Mouse (Mus musculus) cerebellum, adult 9-11 months (tissue): Measurements from ENCODE around the gene 2610008E11Rik.
"Not testable (repeated sequence)": the region's sequence is repeated elsewhere in the genome, so short reads cannot be mapped to it uniquely, and the experiment has no call there.

Experiments
- DNase-seq: peaks from one replicate; pipeline ENCODE4 v3.0.0; 2022

The 2610008E11Rik gene

DNA sequence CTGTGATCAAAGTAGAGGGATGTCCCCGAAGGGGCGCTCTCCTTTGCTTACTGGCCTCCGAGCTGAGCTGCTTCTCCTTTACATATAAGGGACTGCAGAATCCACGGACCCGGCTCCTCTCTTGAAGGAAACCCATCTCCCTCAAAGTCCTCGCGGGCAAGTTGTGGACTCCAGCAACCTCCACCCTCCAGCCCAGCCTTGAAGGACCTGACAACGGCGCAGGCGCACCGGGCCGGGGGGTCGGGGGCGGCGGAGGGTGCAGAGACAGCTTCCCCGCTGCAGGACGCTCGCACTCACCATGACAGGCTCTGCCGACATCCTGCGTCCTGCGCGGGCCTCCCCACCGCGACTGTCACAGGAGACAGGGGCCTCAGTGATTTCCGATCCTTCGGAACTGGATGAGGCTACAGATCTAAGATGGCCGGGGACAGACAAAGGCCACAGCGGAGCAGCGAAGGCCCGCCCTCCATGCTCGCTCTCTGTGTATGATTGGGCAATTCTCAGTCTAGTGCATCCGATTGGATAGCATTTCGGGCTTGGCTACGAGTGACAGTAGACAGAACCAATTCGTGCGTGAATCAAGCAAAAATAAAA, at the start of gene 2610008E11Rik:
Gene 2610008E11Rik, minus strand, starts transcription at position 440 of the 594 bp plus-strand sequence.
- peak; percentile 96 for DNase-seq

DNA sequence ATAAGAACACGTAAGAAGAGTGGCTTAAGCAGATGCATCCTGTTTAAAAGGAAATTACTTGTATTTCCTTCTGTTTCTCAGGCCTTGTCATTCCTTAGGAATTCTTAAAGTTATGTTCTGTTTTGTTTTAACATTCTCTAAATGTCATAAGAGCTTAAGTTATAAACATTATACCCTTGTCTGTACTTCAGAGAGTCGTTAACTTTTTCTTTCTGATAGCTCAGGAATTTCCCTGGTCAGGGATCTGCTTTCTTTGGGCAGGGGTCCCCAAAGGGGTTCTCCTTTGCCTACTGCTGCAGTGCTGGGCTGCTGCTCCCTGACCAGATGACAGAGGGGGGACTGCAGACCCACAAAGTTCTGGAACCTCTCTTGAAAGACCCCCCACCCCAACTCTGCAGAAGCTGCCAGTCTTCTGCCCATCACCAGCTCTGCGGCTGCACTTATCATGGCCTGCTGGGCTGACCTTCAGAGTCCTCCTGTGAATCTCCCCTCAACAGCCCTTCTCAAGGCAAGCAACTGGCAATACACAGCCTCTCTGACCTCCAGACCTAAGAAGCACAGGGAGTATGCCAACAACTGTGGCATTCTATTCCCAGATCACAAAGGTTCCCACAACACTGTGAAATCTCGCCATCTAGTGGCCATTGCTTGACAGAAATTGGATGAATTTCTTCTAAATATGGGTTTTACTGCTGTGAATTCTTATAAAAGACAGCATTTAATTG, 18.9 kb upstream of the 2610008E11Rik start:
- DNase-seq = peak; percentile 16

DNA sequence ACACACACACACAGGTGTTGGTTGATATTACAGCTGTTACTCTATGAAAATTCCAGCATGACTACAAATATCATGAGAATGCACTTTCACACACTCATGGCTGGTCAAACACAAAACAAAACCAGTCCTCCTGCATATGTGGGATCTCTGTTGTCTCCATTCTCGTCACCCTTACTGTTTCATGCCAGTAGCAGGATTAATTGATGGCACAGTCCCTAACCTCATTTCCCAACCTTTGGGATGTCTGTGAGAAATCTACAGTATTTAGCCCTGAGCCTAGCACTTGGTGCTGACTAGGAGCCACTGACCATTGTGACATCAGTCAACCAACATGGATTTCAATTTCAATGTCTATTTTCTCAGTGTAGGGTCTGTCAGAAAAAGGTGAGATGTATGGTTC, 17.7 kb upstream of the 2610008E11Rik start:
- DNase-seq = no peak

DNA sequence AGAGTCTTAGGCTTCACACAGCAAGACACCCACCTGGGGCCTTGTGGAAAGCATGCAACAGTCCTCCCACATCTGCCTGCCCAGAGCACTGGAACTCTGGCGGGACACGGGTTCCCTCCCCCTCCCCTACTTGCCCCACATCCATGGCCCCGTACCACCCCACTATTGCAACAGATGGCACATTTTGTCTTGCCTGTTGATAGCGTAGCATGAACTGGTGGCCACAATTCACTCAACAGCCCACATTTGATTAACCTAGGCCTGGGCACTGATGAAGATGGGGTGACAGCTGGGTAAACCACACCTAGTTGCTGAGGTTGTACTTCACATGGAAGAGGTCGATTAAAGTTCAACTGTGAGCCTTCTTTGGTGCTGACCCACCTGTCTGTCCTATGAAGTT, 13.1 kb upstream of the 2610008E11Rik start:
- no peak for DNase-seq

DNA sequence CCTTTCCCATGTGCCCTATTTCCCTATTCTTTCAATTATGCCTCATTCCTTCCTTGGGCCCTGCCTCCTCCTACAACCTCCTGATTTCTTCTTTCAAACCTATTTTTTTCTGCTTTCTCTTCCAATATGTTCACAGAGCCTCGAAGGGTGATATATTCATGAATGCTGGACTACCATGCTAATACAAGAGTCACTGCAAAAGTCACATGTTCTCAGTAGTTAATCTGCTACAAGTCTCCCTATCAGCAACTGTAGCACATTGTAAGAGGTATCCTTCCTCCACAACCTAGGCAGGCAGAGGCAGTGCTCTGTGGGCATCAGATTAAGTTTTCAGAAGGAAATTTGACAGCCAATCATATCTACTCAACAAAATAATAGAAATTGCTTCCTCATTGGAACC, 11.8 kb upstream of the 2610008E11Rik start:
- no peak for DNase-seq

DNA sequence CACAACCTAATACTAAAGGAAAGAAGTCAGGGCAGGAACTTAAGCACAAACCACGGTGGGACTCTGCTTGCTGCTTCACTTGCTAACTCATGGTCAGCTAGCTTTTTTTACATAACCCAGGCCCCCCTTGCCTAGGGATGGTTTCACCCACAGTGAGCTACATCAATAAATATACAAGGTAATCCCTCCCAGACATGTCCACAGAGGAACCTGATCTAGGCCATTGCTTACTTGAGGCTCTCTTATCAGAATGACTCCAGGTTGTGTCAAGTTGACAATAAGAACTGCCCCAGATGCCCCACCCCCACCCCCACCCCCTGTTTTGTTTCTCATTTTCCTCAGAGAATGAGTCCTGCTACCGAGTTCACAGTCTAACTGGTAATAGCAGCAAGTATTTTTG, 10.1 kb upstream of the 2610008E11Rik start:
- no peak for DNase-seq

DNA sequence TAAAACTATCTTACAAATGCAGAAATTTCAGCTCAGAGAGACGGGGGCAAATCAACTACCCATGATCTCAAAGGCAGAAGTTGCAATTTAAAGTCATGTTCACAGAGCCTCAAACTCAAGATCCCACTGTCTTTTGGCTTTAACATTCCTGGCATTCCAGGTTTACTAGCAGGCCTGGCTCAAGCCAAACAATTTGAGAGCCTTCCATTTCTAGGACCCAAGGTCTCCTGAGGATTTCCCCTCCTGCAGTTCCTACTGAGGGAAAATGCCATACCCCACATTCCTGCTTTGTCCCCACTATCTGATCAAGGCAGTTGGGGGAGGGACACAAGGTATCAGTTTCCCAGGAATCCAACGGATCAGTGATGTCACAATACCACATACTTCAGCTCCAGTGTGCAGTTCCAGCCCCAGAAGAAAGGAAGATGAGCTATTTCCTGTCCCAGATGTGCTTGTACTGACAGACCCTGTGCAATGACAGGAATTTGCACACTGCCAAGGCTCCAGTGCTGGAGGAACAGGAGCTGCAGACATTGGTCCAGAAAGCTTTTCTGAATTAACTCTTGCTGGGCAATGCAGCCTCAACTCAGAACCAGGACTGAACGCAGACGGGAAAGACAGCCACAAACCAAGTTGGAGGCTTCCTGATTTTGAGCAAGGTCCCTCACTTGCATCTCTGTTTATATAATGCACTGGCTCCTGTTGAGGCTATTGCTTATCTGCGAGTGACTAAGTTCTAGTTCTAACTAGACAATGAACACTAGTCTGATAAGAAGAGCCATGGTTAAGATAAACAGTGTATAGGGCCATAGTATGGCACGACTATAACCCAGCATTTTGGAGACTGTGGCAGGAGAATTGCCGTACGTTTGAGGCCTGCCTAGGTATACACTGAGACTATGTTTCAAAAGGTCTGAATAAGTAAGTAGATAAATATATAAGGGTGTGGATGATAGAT, 9.2 kb upstream of the 2610008E11Rik start:
- no peak for DNase-seq

DNA sequence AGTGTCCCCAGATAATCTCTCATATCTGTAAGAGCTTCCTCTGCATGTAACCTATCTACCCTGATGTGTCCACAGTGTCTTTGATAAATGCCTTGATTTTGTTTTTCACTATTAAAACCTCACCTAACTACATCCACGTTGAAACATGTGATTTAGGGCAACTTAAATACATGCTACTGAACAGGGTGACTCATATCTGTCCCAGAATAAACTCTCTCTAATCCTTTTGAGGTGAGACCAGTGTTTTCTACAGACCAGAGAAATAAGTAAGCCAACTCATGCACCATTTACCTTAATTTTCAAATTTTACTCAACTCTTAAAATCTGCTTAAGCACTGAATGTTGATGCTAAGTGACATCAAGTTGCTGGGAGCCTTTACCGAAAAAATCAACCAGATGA, 694 bp downstream of the 2610008E11Rik start:
- DNase-seq = no peak

DNA sequence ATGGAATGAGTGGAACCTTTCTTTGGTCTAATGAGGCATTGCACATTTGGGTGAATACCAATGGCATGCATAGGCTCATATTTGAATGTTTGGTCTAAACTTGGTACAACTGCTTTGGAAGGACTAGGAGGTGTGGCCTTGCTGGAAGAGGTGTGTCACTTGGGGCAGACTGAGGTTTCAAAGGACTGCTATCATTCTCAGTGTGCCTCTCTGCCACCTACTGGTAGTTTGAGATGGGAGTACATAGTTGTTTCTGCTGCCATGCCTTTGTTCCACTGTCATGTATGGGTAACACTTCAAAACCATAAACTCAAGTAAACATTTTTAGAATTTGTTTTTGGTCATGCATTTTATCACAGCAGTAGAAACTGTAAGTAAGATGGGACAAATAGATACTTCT, 5.7 kb downstream of the 2610008E11Rik start:
- no peak for DNase-seq

DNA sequence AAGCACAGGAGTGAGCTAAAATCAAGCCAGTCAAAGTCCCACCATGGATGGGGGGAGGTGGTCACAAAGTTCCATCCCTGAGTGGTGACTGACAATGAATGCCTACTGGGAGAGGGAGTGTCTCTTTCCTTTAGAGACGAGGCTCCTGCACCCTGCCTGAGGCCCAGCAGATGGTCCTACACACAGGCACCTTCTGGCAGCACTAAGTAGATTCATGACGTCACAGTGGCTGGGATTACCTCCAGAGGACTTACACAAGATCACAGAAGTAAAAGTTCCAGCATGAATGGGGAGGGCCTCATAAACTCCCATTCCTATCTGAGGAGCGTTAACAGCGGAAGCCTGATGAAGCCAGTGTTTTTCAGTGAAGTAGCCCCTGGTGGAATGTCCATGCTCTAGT, 8.4 kb downstream of the 2610008E11Rik start:
- no peak for DNase-seq

DNA sequence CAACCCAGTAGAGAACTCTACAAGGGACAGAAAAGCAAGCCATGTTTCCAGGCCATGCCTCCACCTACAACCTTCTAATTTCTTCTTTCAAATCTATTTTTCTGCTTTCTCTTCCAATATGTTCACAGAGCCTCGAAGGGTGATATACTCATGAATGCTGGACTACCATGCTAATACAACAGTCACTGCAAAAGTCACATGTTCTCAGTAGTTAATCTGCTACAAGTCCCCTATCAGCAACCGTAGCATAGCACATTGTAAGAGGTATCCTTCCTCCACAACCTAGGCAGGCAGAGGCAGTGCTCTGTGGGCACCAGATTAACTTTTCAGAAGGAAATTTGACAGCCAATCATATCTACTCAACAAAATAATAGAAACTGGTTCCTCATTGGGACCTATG, 10.8 kb downstream of the 2610008E11Rik start:
- no peak for DNase-seq

DNA sequence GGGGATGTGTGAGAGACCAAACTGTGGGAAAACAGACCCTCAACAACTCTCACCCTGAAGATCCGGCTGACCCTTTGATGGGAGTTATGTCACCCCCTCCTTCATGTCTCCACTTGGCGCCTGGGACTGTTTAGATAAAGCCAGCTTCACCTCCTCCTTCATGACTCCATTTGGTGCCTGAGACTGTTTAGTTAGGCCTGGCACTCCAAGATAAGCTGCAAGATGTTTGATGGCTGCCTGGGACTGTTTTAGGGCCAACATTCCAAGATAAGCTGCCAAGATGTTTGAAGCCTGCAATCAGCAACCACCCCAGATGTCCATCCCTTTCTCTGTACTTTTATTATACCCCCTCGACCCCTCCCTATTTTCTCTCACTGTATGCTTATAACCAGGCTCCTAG, 40.0 kb downstream of the 2610008E11Rik start:
- DNase-seq = not testable (repeated sequence)

DNA sequence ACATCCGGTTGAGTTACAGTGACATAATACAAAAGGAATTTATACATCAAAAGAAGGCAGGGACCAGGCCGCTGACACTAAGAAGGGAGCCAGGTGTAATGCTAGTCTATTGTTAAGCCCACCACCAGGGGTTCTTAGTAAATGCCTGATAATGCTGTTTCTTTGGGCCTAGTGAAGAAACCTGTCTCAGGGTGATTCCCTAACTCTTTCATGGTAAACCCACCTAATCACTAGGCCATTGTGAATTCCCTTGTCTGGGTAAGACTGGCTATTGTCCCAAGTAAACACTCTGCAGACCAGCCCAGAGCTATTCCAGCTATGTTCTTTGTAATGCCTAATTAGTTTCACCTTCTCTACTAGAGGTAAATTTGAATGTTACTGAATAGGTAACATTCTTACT, 54.9 kb downstream of the 2610008E11Rik start:
- not testable (repeated sequence) for DNase-seq

DNA sequence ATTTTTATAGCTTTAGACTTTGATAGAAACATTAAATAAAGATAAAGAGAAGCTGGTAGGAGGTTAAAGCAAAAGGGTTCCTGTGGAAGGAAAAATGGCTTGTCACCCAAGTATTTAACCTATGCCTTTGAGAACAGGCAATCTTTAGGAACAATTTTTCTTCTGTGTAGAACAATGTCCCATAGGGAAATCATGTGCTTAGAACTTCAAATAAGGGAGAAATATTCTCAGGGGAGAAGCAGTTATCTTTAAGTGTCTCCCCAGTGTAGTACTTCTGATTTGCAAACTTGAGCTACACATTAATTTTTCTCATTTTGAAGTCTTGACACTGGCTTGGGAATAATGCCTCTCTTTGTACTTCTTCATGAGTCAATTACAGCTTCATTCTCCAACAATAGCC, 69.0 kb downstream of the 2610008E11Rik start, which contains the start of gene Olfr57:
Gene Olfr57, plus strand, starts transcription at position 301 of the 400 bp plus-strand sequence.
- no peak for DNase-seq
